Mouse (Mus musculus) neutrophil, adult 65 days (primary cell): ENCODE results near the gene AC153137.1. TPM values are rescaled to one million over a fixed set of nuclear protein-coding genes. Genes with fewer than 3 reads are reported as not detected.

Experiments
- total RNA-seq: library from RNA; stranded (reverse); gene quantifications from 2 replicates; pipeline ENCODE4 v1.2.4, GENCODE M21; 2023

Gene AC153137.1
- total RNA-seq = not detected in 2 replicates

DNA sequence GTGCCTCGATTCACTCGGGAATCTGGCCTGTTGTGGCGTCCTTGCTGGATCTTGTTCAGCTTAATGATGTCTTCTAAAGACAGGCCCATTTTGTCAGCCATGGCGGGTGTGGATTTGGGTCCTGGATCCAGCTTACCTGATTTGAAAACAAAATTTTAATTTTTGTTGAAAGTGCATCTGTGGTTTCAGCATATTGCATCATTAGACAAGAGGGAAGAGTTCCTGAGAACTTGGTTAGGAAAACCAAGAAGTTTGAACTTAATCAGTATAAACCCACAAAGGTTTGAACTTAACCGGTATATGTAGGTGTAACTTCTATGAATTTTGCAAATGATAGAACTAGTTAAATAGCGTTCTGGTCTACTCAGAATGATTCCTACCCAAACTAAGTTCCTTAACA, at the start of gene AC153137.1:
Gene AC153137.1, minus strand, starts transcription at position 101 of the 400 bp plus-strand sequence.

Other genes starting within 250 kb of the AC153137.1 start
- 85.7 and 126 TPM in 2 replicates for gene Phf3, start 104.0 kb downstream of the AC153137.1 start, total RNA-seq
- not detected in 2 replicates for gene Lgsn, start 198.4 kb upstream of the AC153137.1 start, total RNA-seq
- gene 4931428L18Rik, start 244.7 kb upstream of the AC153137.1 start, total RNA-seq = not detected in 2 replicates
- gene Pih1d3, start 244.9 kb upstream of the AC153137.1 start, total RNA-seq = not detected in 2 replicates